Mouse (Mus musculus) small intestine, adult 2 months (tissue): ENCODE data around the gene Gm20388. TPM values are rescaled to one million over a fixed set of nuclear protein-coding genes. Genes with fewer than 3 reads are reported as not detected.
A peak's percentile ranks its signal among the peaks of the same experiment; 100 is the strongest.

Source experiments
- H3K27ac ChIP-seq: fragments of 200-500 bp; 2 replicates; pipeline ENCODE4 v1.5.1; 2012; ENCODE audit warnings: low read depth, low read length, control low read depth, inconsistent platforms; ENCODE audit not compliant: insufficient read depth
- H3K27me3 ChIP-seq: fragments of 200-500 bp; 2 replicates; pipeline ENCODE4 v1.6.1; 2012; ENCODE audit warnings: mild to moderate bottlenecking, moderate library complexity, low read length, inconsistent platforms; ENCODE audit not compliant: control insufficient read depth, insufficient read depth
- H3K36me3 ChIP-seq: fragments of 200-500 bp; 2 replicates; pipeline ENCODE4 v1.6.1; 2012; ENCODE audit warnings: mild to moderate bottlenecking, low read length, control low read depth, inconsistent platforms; ENCODE audit not compliant: control insufficient read depth, insufficient read depth
- H3K4me1 ChIP-seq: fragments of 200-500 bp; 2 replicates; pipeline ENCODE4 v1.6.1; 2012; ENCODE audit warnings: low read length, inconsistent platforms, mixed read lengths; ENCODE audit not compliant: control insufficient read depth, insufficient read depth, insufficient read length
- H3K4me3 ChIP-seq: fragments of 200-500 bp; 2 replicates; pipeline ENCODE4 v1.5.1; 2012; ENCODE audit warnings: low read depth, mild to moderate bottlenecking, control low read depth, inconsistent platforms, low read length, moderate library complexity
- CTCF ChIP-seq: fragments of 200-500 bp; IDR thresholded peaks from 2 replicates; pipeline ENCODE4 v1.5.1; 2012; ENCODE audit warnings: low read depth, mild to moderate bottlenecking, control low read depth, inconsistent platforms, low read length, moderate library complexity, mixed read lengths; ENCODE audit not compliant: insufficient replicate concordance, insufficient read length; ENCODE audit errors: extremely low read depth
- POLR2A ChIP-seq: fragments of 200-500 bp; IDR thresholded peaks from 2 replicates; pipeline ENCODE4 v1.6.1; 2012; ENCODE audit warnings: low read depth, mild to moderate bottlenecking, control low read depth, inconsistent platforms, low read length, moderate library complexity
- WGBS: fragments of 180-500 bp; shearing (Covaris S2); methylation state at CpG from one replicate; pipeline ENCODE4 v1.1.7; 2018; 5-methylcytosine and 5-hydroxymethylcytosine counted together
- polyA plus RNA-seq: library from polyadenylated mRNA; depleted of rRNA; stranded (reverse); fragments of >200 nt; gene quantifications from 2 replicates; pipeline ENCODE4 v1.2.3, GENCODE M21; 2012

Gene Gm20388
- polyA plus RNA-seq, 1 experiment: 37.3 TPM

DNA sequence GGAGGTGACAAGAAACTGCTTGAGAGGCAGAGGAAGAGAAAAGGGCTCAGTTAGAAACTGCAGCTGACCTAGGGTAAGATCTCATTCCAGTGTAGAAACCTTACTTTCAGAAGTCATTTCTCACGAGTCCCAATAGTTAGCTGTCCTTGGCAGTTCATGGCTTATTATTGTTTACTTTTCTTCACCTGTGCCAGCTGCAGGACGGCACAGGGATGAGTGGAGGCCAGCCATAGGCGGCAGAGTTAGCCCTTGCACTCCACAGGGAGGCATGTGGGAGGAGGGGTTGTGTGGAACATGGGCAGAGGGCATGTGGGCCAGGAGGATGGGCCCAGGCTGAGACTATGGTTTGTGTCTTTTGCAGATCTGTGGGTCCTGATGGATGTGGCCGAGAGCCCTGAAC lies 2472.4 kb downstream of the Gm20388 start:
- Histone ChIP-seq H3K27me3 (no peaks in the 10 kb centered on the region), H3K4me1 (peaks cover 2% of the 10 kb centered on the region), H3K4me3 (no peak overlapping the region), H3K36me3 (peaks cover 49% of the 10 kb centered on the region), H3K27ac (no peak overlapping the region)
- TF ChIP-seq CTCF (no peak), POLR2A (no peak)
- 38% methylated on average over 4 of the region's 4 CpGs for WGBS

DNA sequence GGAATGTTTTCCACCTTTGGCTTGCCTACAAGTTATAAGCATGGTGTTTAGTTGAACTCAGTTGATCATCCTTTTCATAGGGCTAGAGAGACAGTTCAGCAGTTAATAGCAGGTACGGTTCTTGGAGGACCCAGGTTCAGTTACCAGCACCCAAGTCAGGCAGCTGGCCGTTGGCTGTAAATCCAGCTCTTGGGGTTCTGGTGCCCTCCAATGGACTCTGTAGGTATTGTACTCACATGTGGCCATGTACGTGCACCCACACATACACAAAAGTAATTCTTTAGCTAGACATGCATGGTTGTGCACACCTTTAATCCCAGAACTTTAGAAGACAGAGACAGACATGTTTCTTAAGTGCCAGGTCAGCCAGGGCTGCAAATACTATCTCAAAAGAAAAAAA lies 2478.7 kb downstream of the Gm20388 start:
- H3K27me3 ChIP-seq: no peaks in the 10 kb centered on the region
- H3K4me1 ChIP-seq: no peaks in the 10 kb centered on the region
- WGBS: 85% methylated on average over 3 of the region's 3 CpGs
- no peak overlapping the region for H3K27ac ChIP-seq
- TF ChIP-seq POLR2A (no peak), CTCF (no peak)
- H3K4me3 ChIP-seq: no peak overlapping the region
- H3K36me3 ChIP-seq: peaks cover 61% of the 10 kb centered on the region

DNA sequence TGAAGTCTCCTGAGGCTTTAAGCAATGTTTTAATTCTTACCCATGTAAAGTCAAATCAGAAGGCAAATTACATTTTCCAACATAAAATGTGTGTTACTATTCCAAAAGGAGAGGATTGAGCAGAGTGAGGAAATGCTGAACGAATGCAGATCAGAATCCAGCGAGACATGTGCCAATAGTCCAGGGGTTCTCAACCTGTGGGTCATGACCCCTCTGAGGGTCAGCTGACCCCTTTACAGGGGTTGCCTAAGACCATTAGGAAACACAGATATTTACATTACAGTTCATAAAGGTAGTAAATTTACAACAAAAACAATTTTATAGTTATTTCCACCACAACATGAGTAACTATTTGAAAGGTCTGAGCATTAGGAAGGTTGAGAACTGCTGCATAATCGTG lies 2480.1 kb downstream of the Gm20388 start:
- H3K4me3 ChIP-seq: no peak overlapping the region
- H3K36me3 ChIP-seq: peaks cover 56% of the 10 kb centered on the region
- H3K27me3 ChIP-seq: no peaks in the 10 kb centered on the region
- no peak overlapping the region for H3K27ac ChIP-seq
- no peak for TF ChIP-seq CTCF
- no peak for TF ChIP-seq POLR2A
- no peaks in the 10 kb centered on the region for H3K4me1 ChIP-seq
- 78% methylated on average over 3 of the region's 3 CpGs for whole genome bisulfite sequencing

DNA sequence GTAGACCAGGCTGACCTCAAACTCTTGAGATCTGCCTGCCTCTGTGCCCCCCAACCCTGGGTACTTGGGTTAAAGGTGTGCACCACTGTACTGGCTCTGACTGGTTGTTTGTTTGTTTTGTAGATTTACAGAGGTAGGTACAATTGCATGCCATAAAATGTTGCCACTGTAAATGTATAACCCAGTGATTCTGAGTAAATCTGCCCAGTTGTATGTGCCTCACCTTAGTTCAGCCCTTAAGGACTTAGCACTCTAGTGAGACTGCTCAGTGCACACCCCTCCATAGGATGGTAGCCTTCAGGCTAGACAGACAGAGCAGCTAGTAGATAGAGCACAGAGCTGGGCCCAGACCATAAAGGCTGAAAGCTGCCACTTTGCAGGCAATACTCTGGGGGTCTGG lies 2483.1 kb downstream of the Gm20388 start:
- TF ChIP-seq CTCF (no peak), POLR2A (no peak)
- Histone ChIP-seq H3K27me3 (no peaks in the 10 kb centered on the region), H3K27ac (no peak overlapping the region), H3K36me3 (peaks cover 43% of the 10 kb centered on the region), H3K4me1 (no peaks in the 10 kb centered on the region), H3K4me3 (no peak overlapping the region)

DNA sequence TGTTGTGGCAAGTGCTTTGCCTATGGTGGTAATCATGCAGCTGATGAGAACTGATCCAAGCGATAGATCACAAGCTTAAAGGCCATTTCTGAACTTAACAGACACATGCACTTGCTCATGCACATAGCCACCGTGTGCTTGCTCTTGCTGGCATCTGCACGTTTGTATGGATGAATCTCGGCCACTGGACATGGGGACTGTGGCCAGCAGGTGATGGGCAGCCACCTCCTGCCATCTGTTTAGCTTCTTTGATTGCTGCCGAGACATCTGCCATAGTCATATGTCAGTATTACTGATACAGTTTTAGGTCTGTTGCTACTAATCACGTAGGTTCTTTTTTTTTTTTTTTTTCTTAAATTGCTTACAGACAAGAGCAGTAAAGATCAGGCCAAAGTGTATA lies 2484.7 kb downstream of the Gm20388 start:
- Histone ChIP-seq H3K27me3 (no peaks in the 10 kb centered on the region), H3K4me3 (no peak overlapping the region), H3K4me1 (no peaks in the 10 kb centered on the region), H3K27ac (no peak overlapping the region), H3K36me3 (peaks cover 45% of the 10 kb centered on the region)
- TF ChIP-seq POLR2A (no peak), CTCF (no peak)
- WGBS: 84% methylated on average over 6 of the region's 6 CpGs

DNA sequence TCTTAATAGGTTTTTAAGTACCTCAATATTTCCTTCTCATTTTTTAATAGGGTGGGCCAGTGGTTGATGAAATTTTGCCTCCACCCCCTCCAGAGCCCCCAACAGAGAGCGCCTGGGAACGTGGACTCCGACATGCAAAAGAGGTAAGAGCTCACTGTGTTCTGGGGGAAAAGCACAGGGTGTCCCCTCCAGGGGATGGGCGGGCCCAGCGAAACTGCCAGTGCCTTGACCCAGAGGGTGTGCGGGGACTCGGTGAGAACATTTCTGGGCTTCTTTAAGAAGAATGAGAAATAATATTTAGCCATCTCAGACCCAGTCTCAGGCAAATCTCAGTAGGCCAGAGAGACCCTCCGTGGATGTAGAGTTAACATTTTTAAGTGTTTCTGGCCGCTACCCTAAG lies 2487.5 kb downstream of the Gm20388 start:
- WGBS: 96% methylated on average over 9 of the region's 9 CpGs
- peaks cover 63% of the 10 kb centered on the region for H3K36me3 ChIP-seq
- no peak for TF ChIP-seq CTCF
- no peak for TF ChIP-seq POLR2A

DNA sequence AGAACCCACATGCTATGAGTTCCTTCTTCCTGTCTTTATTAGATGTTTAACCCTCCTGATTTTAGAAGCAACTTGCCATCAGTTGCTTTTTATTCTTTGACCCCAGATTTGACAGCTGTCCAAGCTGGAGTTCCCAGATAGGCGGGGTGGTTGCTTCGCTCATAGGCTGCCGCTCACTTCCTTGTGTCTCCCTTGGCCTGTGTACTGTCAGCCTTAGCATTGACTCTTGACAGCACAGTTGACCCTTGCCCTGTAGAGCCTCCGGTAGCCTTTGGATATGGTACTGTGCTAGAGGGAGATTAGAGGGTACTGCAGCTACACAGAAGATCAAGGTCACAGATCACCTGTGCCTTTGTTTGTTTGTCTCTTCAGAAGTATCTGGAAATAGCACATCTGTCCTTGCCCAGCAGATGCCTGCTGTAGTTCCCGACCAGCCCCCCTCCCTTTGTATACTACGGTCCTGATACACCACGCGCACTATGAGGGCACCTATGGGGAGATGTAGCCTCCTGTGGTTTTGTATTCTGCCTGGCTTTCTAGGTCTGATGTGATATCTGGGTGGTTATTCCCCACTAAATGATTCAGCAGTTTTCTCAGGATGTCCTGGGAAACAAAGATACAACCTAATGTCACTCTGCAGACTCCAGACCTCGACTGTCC lies 2494.6 kb downstream of the Gm20388 start:
- Histone ChIP-seq H3K4me3 (no peak overlapping the region), H3K4me1 (peaks cover 6% of the 10 kb centered on the region; the same call in 1 of the 2 replicates), H3K27me3 (no peaks in the 10 kb centered on the region), H3K36me3 (peaks cover 80% of the 10 kb centered on the region), H3K27ac (peak overlapping the region; percentile 70)
- TF ChIP-seq POLR2A: no peak
- TF ChIP-seq CTCF: no peak
- 52% methylated on average over 9 of the region's 9 CpGs for WGBS

More for the DNA sequence above, 2487.5 kb downstream of the Gm20388 start:
- Histone ChIP-seq H3K27me3 (no peaks in the 10 kb centered on the region), H3K4me1 (no peaks in the 10 kb centered on the region), H3K27ac (no peak overlapping the region), H3K4me3 (no peak overlapping the region)
